Mouse (Mus musculus) layer of hippocampus, adult 9-11 months (tissue): ENCODE data around the gene Tpgs1.
"Not testable (repeated sequence)": the region's sequence is repeated elsewhere in the genome, so short reads cannot be mapped to it uniquely, and the experiment has no call there.

Experiments used
- DNase-seq: peaks from one replicate; pipeline ENCODE4 v3.0.0; 2022

The Tpgs1 gene

DNA sequence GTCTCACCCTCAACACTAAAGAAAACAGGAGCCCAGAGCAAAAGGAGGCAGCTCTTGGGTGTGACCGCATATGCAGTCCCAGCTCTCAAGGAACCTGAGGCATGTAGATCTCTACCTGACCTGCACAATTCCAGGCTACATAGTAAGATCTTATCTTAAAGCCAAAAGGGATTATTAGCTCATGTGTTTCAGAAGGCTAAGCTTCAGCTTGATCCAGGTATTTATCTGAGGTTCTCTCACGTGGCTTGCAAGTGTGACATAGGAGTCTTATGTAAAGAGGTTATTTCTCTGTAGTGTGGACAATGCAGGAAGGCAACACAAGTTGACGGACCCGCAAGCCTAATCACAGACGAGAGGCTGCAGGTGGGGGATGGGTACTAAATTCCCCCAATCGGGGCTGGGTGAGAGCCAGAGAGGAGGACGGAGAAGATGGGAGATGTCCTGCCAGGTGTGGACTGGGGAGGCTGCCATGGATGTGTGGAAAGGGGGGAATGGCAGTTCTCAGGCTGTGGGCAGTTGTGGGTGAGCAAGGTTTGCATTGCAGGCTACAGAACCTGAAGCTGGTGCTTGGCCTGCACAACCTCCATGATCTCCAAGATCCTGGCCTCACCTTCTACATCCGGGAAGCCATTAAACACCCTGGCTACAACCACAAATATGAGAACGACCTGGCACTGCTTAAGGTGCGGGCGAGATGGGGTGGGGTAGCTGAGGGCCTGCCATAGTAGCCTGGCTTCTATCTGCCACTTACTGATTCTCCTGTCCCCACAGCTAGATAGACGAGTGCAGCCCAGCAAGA is 24.6 kb downstream of the Tpgs1 start:
- DNase-seq = no peak

DNA sequence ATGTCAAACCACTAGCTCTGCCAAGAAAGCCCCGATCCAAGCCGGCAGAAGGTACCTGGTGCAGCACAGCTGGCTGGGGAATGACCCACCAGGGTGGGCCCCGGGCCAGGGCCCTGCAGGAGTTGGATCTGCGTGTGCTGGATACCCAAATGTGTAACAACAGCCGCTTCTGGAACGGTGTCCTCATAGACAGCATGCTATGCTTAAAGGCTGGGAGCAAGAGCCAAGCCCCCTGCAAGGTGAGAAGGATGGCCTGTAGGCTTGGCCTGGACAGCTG is 25.1 kb downstream of the Tpgs1 start:
- no peak for DNase-seq

DNA sequence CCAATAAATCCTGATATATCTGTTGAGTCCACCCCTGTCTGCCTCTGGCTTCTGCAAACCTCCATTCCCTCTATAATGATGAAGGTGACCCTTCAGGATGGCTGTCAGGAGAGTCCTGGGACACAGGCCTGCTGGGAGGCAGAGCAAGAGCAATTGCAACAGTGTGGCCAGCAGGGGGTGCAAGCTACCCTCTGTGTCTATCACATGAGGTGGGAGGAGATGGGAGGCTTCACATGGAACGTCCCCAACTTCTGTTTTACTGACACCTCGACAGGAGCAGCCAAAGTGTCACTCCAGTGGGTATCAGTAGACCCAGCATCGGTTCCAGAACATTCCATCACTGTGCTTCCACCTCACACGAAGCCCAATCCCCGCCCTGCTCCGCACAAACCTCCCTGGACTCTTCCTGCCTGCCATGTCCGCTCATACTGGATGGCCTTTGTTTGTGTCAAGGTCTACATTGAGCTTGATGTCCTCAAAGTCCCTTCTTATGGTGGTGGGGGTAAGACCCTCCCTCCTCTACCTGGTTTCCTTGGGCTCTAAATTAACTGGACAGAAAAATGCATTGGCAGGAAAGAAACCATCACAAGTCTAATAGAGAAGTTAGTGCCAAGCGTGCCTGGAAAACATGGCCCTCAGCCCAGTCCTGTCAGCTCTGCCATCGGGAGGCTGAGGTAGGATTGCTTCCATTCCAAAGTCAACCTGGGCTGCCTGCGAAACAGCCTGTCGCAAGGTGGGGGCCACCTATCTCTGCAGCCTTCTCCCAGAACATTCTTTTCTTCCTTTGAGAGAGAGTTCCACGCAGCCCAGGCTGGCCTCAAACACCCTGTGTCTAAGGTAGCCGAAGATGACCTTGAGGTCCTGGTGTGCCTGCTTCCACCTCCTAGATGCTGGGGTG is 26.3 kb downstream of the Tpgs1 start:
- DNase-seq = peak; percentile 71

GRCm38 (mm10) chr10:79696129-79696651 is 27.0 kb downstream of the Tpgs1 start:
- DNase-seq = no peak

- no peak for DNase-seq
These were observed 28.7 kb downstream of the Tpgs1 start for GRCm38 (mm10) chr10:79697916-79698315.

GRCm38 (mm10) chr10:79698459-79698858 is 29.3 kb downstream of the Tpgs1 start:
- no peak for DNase-seq

DNA sequence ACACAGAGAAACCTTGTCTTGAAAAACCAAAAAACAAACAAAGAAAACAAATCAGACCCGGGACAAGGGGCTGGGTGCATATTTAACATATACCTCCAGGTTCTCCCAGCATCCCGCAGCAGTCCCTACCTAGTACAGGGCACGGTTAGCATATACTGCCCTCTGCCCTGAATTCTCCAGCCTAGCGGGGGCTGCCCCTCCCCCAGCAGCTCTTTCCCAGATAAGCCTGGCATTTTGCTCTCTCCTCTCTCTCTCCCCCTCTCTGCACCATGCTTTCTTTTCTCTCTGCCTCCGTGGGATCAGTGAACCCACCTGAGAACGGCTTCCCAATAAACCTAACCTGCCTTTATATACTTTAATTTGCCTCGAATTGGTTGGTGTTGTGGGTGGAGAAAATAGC is 31.5 kb downstream of the Tpgs1 start:
- DNase-seq = no peak

DNA sequence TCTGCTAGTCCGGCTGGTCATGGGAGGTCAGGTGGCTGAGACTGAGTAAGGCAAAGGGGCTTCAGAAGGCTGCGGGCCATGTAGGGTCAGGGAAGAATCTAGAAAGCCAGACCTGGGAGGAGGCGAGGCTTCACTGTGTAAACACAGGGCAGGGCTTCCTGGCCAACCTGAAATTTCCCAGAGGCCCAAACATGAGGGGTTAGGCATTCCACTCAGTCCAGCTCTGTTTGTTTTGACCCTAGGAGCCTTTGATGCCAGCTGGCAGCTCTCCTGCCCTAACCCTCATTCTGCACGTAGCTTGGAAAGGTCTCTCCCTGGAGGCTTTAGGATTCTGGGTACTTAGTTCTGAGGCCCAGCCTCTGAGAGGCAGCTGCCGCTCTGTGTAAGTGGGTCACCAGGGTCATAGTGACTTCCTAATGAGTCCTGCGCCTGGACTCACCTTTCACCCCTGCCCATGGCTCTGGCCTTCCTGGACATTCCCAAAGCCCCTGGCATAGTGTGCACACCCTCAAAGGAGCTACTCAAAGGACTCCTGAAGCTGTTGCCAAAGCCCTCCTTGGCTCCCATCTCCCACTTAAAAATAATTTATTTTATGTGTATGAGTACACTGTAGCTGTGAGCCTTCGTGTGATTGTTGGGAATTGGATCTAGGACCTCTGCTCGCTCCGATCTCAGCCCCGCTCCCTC is 32.4 kb downstream of the Tpgs1 start:
- no peak for DNase-seq

DNA sequence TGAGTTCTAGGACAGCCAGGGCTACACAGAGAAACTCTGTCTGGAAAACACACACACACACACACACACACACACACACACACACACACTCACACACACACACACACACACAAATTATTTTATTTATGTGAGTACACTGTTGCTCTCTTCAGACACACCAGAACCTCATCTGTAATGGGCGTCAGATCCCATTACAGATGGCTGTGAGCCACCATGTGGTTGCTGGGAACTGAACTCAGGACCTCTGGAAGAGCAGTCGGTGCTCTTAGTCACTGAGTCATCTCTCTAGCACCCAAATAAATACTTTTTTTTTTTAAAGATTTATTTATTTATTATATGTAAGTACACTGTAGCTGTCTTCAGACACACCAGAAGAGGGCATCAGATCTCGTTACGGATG is 33.8 kb downstream of the Tpgs1 start:
- DNase-seq = not testable (repeated sequence)

- DNase-seq = no peak
These were observed 34.4 kb downstream of the Tpgs1 start for GRCm38 (mm10) chr10:79703541-79703940.

GRCm38 (mm10) chr10:79704065-79704969 is 35.1 kb downstream of the Tpgs1 start, which contains the start of gene Bsg:
TSS of gene Bsg (plus strand) at chr10:79704491.
- DNase-seq = peak; percentile 99

DNA sequence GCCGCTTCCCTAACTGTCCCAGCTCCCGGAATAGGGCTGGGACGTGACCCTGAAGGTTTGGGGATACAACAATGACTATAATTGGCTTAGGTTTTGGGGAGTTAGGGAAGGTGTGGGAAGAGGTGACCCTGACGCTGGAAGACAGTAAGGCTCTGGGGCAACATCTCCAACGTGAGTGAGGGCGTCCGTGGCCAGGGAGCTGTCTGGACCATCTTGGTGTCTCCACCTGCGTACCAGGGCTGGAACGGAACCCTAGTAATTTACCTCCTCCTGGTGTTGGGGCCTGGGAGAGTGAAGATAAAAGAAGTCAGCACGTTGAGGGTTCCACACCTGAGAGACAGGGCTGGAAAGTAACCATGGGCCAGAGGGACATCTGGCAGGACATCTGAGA is 35.8 kb downstream of the Tpgs1 start:
- DNase-seq = no peak

GRCm38 (mm10) chr10:79705951-79706350 is 36.8 kb downstream of the Tpgs1 start:
- no peak for DNase-seq

- DNase-seq = no peak
These were observed 37.4 kb downstream of the Tpgs1 start for GRCm38 (mm10) chr10:79706406-79707094.

DNA sequence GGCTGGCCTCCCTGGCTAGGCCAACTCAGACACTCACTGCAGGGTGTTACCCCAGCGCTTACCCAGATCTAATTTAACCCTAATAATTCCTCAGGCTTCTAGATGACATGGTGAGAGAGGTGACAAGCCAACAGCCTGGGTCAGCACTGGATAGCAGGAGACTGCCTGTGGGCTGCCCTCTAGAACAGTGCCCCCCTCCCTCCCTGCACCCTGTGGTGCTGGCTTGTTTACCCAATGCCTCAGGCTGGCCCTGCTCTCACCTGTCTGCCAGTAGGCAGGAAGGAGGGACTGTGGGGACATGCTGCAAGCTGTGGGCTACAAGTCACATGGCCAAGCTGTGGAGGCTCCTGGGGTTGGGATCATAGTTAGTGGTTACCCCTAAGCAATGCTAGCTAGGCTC is 38.0 kb downstream of the Tpgs1 start:
- DNase-seq = no peak

DNA sequence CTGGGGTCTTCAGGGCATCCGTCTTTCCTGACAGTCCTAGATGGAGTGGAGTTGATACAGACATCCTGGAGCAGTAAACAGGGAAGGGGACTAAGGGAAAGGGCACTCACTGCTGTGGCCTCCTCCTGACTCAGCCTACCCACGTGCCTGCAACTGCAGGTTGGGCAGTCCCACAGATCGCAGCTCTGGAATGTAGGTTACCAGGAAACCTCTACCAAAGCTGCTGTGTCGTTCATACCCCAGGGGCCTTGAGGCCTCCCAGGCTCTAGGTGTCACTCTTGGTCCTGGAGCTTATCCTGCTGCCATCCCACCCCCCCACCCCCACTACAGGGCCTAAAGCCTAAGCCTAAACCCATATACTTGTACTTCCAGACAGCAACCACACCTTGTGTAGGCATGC is 38.6 kb downstream of the Tpgs1 start:
- DNase-seq = no peak

GRCm38 (mm10) chr10:79708668-79709067 is 39.5 kb downstream of the Tpgs1 start:
- no peak for DNase-seq

- DNase-seq = no peak
These were observed 40.1 kb downstream of the Tpgs1 start for GRCm38 (mm10) chr10:79709307-79709706.

DNA sequence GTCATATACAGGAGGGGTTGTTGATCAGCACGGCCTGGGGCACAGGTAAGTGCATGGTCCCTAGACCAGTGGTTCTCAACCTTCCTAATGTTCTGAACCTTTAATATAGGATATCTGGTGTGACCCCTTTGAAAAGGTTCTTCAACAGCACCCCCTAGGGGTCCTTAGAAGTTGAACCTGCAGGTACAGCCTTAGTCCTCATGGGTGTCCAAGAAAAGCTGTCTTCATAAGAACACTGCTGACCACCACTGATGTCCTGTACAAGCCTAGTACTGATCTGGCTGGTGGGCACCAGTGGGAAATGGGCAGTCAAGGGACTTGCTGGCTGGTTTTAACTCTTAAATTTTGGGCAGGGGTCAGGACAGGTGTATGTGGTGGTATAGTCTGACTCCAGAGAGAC is 42.9 kb downstream of the Tpgs1 start:
- no peak for DNase-seq

DNA sequence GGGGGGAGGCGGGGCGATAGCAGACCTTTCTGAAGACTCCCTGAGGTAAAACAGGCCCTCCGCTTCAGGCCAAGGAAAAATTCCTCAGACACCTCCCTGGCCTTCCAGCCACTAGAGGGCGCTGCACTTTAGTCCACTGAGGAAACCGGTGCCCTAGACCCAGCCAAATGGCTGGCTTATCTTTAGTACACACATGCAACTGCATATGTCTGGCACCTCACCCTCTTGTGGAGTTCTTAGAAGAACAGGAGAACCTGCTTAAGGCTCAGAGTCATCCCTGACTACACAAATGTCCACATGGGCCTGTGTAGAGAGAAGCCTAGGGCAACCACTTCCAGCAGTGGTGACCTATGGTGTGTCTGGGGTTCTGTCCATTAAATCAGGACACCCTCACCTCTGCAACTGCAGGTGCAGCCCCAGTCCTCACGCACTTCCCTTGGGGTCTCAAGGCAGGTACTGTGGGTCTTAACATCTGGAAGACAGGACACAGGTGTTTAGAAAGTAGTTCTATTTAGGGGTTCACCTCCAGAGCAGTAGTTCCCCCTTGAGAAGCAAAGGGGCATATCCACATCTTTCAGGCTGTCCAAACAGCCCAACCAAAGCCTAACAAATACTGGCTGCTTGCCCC is 43.4 kb downstream of the Tpgs1 start:
- DNase-seq = peak; percentile 66

DNA sequence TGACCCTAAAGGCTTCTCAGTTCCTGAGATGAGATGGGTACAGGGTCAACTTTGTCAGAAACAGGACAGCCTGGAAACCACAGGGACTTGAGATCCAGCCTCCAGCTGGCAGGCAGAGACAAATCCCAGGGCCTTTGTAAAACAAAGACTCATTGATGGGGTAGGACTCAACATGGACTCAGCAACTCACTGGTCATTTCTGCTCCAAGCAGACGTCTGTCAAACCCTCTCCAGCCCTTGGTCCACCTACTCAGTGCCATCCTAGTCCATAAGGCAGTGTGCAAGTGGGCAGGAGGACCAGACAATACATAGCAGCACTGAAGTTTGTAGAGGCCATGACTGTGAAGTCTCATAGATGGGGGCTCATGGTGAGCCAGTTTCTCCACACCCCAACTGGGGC is 44.0 kb downstream of the Tpgs1 start:
- no peak for DNase-seq
